Mouse (Mus musculus): ENCODE measurements around the gene Ptprg.

The Ptprg gene

GRCm38 (mm10) chr14:11881082-11881481 lies 327.8 kb downstream of the Ptprg start:
- DNase-seq (ENCODE audit: low read depth, low spot score): no peak

- no peak for DNase-seq (ENCODE audit: low read depth, low spot score)
These were observed 330.0 kb downstream of the Ptprg start for GRCm38 (mm10) chr14:11883142-11883921.

- no peak for DNase-seq (ENCODE audit: low read depth, low spot score)
These were observed 330.7 kb downstream of the Ptprg start for GRCm38 (mm10) chr14:11883995-11884394.

- DNase-seq (ENCODE audit: low read depth, low spot score): no peak
These were observed 333.1 kb downstream of the Ptprg start for GRCm38 (mm10) chr14:11886417-11886816.

- DNase-seq (ENCODE audit: low read depth, low spot score): no peak
These were observed 337.6 kb downstream of the Ptprg start for GRCm38 (mm10) chr14:11890890-11891289.

GRCm38 (mm10) chr14:11892621-11893020 lies 339.3 kb downstream of the Ptprg start:
- DNase-seq (ENCODE audit: low read depth, low spot score): no peak

- DNase-seq (ENCODE audit: low read depth, low spot score): no peak
These were observed 342.2 kb downstream of the Ptprg start for GRCm38 (mm10) chr14:11895486-11895885.

- DNase-seq (ENCODE audit: low read depth, low spot score): no peak
These were observed 349.5 kb downstream of the Ptprg start for GRCm38 (mm10) chr14:11902794-11903193.

GRCm38 (mm10) chr14:11906130-11906675 lies 352.9 kb downstream of the Ptprg start:
- no peak for DNase-seq (ENCODE audit: low read depth, low spot score)

- DNase-seq (ENCODE audit: low read depth, low spot score): no peak
These were observed 358.9 kb downstream of the Ptprg start for GRCm38 (mm10) chr14:11912253-11912652.

- no peak for DNase-seq (ENCODE audit: low read depth, low spot score)
These were observed 363.9 kb downstream of the Ptprg start for GRCm38 (mm10) chr14:11917225-11917624.

GRCm38 (mm10) chr14:11928545-11928944 lies 375.2 kb downstream of the Ptprg start:
- no peak for DNase-seq (ENCODE audit: low read depth, low spot score)

GRCm38 (mm10) chr14:11932517-11932916 lies 379.2 kb downstream of the Ptprg start:
- DNase-seq (ENCODE audit: low read depth, low spot score): no peak

- no peak for DNase-seq (ENCODE audit: low read depth, low spot score)
These were observed 381.2 kb downstream of the Ptprg start for GRCm38 (mm10) chr14:11934556-11934955.

- DNase-seq (ENCODE audit: low read depth, low spot score): no peak
These were observed 381.9 kb downstream of the Ptprg start for GRCm38 (mm10) chr14:11935281-11935680.

GRCm38 (mm10) chr14:11935698-11936097 lies 382.4 kb downstream of the Ptprg start:
- DNase-seq (ENCODE audit: low read depth, low spot score): no peak

- no peak for DNase-seq (ENCODE audit: low read depth, low spot score)
These were observed 385.6 kb downstream of the Ptprg start for GRCm38 (mm10) chr14:11938912-11939311.

- no peak for DNase-seq (ENCODE audit: low read depth, low spot score)
These were observed 388.7 kb downstream of the Ptprg start for GRCm38 (mm10) chr14:11941989-11942514.

- DNase-seq (ENCODE audit: low read depth, low spot score): no peak
These were observed 397.0 kb downstream of the Ptprg start for GRCm38 (mm10) chr14:11950379-11950778.

- DNase-seq (ENCODE audit: low read depth, low spot score): no peak
These were observed 401.9 kb downstream of the Ptprg start for GRCm38 (mm10) chr14:11955020-11955882.

GRCm38 (mm10) chr14:11960269-11961121 lies 407.2 kb downstream of the Ptprg start:
- no peak for DNase-seq (ENCODE audit: low read depth, low spot score)
